Mouse (Mus musculus): ENCODE results near the gene Jpt1.
"Not testable (repeated sequence)": the region's sequence is repeated elsewhere in the genome, so short reads cannot be mapped to it uniquely, and the experiment has no call there.

The Jpt1 gene

DNA sequence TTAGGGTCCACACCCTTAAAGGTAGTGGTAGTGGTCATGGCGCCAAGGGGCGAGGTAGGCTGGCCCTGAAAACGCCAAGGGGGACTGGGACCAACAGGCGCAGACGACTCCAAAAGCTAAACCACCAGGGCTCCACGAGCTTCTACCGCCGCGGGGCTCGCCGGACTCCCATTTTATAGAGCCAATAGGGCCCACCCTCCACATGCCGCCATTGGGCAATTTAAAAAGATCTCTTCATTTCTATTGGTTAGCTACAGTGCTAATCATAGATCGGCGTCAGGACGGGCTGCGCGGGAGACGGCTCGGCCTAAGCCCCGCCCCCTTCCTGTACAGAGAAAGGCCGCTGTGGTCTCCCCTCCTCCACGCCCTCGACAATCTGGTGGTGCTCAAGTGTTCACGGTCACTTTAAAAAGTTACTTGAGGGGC lies at the start of gene Jpt1:
Jpt1 (minus strand) TSS at position 150 of the 426 bp plus-strand sequence.
- DNase-seq (ENCODE audit: low spot score in 2 of 2): peak; percentile 94 to 96

DNA sequence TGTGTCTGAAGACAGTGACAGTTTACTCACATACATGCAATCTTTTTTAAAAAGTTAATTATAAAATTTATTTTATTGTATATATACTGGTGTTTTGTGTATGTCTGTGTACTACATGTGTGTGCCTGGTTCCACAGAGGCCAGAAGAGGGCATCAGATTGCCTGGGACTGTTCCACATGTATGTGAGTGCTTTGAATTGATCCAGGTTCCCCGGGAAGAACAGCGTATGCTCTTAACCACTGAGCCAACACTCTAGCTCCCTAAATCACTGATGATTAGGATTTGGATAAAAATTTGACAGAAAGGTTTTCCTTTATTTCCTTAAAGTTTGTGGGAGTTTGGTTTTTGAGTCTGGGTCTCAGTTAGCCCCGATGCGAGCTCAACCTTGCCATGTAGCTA lies 49.2 kb upstream of the Jpt1 start:
- no peak for DNase-seq (ENCODE audit: low spot score in 2 of 2)

- no peak for DNase-seq (ENCODE audit: low spot score in 2 of 2)
Measured at GRCm38 (mm10) chr11:115555717-115556116, 41.5 kb upstream of the Jpt1 start.

GRCm38 (mm10) chr11:115552783-115553182 lies 38.6 kb upstream of the Jpt1 start:
- peak in 1 of 2 experiments; percentile 18 for DNase-seq (ENCODE audit: low spot score in 2 of 2)

GRCm38 (mm10) chr11:115543571-115543970 lies 29.4 kb upstream of the Jpt1 start:
- DNase-seq (ENCODE audit: low spot score in 2 of 2): no peak

DNA sequence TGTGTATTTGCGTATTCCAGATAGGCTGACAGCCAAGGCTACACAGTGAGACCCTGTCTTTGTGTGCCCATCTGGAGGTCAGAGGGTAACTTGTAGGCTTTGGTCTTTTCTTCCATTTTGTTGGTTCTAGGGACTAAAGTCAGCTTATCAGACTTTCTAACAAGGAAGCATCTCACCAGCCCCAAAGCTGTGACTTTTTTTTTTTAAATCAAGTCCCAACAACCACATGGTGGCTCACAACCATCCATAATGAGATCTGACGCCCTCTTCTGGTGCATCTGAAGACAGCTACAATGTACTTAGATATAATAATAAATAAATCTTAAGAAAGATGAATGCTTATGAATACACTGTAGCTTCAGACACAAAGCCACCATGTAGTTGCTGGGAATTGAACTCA lies 23.9 kb upstream of the Jpt1 start:
- no peak for DNase-seq (ENCODE audit: low spot score in 2 of 2)

DNA sequence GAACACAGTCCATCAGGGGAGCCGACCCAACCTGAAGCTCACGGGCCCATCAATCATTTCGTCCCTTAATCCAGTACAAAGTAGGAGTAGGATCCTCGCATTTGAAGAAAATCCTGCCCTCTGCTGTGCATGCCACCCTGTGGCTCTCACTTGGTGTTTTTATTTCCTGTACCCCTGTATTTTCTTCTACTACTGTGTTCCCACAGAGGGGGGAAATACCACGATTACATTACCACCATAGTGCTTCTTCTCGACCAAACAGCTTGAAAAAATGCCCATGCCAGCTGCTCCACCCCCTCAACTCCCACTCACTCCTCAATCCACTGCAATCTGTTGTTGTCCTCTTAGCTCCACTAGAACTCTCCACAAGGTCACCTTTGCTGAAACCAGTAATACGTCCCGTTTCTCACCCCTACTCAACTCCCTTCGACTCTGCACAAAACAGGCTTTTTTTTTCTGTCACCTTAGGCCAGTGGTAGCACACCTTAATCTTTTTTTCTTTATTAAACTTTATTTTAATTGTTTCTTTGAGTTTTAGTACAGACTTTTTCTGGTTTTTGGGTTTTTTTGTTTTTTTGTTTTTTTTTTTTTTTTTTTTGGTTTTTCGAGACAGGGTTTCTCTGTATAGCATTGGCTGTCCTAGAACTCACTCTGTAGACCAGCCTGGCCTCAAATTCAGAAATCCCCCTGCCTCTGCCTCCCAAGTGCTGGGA lies 22.8 kb upstream of the Jpt1 start:
- DNase-seq (ENCODE audit: low spot score in 2 of 2): no peak

- peak; percentile 99 for DNase-seq (ENCODE audit: low spot score in 2 of 2)
Measured at GRCm38 (mm10) chr11:115536038-115536681, 22.0 kb upstream of the Jpt1 start, which contains the start of gene Sumo2. TSS of gene Sumo2 (minus strand) at chr11:115536276.

DNA sequence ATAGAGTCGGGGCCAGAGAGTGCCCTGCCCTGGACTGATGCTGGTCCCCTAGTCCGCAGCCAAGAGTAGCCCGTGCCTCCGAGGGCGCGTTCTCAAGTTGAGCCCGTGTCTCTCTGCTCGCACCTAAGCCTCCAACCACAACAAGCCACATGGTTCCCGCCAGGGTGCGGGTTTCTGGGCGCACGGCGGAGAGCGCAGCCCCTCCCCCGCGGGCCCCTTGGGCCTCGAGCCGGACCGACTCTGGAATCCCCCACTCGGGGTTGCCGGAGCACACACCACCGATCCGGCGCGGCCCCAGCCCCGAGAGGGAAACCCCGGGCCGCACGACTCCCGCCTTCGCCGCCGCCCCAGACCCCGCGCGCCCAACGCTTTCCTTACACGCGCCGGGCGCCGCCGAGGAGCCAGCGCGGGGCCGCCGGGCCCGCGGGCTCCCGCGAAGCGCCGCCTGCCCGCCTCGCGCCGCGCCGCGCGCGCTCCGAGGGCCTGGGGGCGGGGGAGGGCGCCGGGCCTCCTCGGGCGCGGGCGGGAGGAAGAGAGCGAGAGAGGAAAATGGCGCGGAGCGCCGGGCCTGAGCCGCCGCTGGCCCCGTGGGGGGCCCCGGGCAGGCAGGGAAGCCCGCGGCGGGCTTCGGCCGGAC lies 21.3 kb upstream of the Jpt1 start:
- peak; percentile 68 to 85 for DNase-seq (ENCODE audit: low spot score in 2 of 2)

DNA sequence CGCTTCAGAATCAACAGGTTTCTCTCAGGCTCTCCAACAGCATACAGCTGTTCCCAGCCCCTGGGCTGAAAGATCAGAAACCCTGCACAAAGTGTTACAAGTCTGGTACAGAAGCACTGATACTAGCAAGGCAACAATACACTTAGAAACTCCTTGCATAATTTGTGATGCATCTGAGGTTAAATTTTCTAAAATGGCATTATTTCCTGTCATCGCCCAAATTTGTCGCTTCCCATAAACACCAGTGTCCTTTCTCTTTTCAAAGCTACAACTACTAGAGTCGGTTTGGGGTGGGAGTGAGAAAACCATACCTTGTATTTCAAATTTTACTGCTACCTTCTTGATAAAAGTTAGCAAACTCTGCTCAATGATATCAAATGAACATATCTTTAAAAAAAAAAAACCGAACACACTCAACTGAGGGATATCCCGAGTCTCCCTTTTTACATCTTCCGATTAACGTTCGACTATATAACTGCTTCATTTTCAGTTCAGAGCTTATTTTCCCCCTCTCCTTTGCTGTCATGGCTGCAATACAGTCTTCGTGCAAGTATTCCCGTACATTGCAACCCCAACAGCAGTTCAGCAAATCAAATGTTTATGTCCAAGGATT lies 20.7 kb upstream of the Jpt1 start:
- no peak for DNase-seq (ENCODE audit: low spot score in 2 of 2)

- DNase-seq (ENCODE audit: low spot score in 2 of 2): not testable (repeated sequence)
Measured at GRCm38 (mm10) chr11:115526446-115526845, 12.3 kb upstream of the Jpt1 start.

DNA sequence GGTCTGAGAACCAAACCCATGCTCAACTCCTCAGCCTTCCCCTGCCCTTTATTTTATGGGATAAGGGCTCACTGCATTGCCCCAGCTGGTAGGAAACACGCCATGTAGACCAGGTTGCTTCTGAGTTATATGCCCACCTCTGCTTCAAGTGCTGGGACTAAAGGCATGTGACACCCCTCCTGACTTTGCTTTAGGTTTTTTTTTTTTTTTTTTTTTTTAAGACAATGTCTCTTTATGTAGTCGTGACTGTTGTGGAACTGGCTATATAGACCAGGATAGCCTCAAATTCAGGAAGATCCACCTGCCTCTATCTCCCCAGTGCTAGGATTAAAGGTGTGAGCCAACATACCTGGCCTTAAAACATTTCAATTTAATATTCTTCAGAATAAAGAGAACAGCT lies 8.5 kb upstream of the Jpt1 start:
- no peak for DNase-seq (ENCODE audit: low spot score in 2 of 2)

- no peak for DNase-seq (ENCODE audit: low spot score in 2 of 2)
Measured at GRCm38 (mm10) chr11:115522238-115522637, 8.1 kb upstream of the Jpt1 start.

DNA sequence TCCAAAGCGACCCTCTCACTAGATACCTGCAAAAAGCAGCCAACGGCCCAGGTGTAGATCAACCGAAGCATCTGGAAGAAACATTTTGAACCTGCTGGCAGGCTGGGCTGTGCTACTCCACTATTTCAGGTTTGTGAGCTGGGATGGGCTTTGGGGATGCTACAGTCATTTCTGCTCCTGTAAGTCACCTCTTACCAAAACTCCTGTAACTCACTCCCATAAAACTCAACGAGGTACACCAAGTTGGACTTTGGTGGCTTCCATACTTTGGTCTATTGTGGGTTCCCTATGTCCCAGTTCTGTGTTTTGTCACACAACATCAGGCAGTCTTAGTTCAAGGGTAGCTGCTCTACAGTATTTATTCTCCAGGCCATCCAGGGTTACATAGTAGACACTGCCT lies 6.9 kb upstream of the Jpt1 start:
- DNase-seq (ENCODE audit: low spot score in 2 of 2): no peak

GRCm38 (mm10) chr11:115520218-115520617 lies 6.0 kb upstream of the Jpt1 start:
- no peak for DNase-seq (ENCODE audit: low spot score in 2 of 2)

DNA sequence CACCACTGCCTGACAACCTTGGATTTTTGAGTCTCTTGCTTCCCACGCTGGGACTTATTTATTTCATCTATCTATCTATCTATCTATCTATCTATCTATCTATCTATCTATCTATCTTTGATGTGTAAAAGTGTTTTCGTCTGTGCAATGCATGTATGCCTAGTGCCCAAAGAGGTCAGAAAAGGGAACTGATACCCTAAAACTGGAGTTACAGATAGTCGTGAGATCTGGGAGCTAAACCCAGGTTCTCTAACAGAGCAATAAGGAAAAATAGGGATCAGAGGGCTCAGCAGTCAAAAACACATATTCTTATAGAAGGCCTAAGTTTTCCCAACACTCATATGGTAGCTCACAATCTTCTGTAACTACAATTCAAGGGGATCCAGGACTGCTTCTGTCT lies 5.4 kb upstream of the Jpt1 start:
- no peak for DNase-seq (ENCODE audit: low spot score in 2 of 2)

DNA sequence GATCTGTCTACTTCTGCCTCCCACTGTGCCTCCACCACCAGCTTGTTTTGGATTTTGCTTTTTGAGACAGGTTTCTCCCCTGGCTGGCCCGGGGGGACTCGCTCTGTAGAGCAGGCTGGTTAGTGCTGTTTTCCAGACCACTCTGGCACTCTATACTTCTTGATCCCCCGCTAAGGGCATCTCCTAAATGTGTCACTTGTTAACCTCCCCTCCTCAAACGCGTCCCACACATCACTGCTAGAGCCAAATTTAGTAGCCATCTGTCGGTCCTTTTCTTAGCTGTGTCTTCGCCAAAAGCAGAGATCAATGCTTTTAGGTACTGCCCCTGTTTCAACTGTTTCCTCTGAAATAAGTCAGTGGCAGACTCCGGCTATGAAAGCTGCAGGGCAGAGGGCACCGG lies 4.5 kb upstream of the Jpt1 start:
- no peak for DNase-seq (ENCODE audit: low spot score in 2 of 2)

DNA sequence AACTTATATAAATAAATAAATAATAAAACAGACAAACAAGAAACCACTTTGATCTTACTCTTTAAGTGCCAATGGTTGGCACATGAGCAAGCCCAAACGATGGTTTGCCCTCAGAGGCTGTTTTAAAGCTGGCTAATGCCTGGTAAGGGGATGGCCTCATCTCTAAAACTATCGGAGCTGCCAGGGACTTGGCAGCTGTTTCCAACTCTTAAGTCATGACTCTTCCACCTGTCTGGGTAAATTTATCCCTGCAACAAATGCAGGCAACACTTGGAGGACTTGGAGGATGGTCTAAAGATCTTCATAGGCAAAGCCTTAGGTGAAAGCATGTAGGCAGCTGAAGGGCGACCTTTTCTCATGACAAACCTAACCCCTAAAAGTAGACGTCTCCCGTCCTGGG lies 2.8 kb upstream of the Jpt1 start:
- DNase-seq (ENCODE audit: low spot score in 2 of 2): no peak

GRCm38 (mm10) chr11:115515021-115515420 lies 834 bp upstream of the Jpt1 start:
- DNase-seq (ENCODE audit: low spot score in 2 of 2): no peak

DNA sequence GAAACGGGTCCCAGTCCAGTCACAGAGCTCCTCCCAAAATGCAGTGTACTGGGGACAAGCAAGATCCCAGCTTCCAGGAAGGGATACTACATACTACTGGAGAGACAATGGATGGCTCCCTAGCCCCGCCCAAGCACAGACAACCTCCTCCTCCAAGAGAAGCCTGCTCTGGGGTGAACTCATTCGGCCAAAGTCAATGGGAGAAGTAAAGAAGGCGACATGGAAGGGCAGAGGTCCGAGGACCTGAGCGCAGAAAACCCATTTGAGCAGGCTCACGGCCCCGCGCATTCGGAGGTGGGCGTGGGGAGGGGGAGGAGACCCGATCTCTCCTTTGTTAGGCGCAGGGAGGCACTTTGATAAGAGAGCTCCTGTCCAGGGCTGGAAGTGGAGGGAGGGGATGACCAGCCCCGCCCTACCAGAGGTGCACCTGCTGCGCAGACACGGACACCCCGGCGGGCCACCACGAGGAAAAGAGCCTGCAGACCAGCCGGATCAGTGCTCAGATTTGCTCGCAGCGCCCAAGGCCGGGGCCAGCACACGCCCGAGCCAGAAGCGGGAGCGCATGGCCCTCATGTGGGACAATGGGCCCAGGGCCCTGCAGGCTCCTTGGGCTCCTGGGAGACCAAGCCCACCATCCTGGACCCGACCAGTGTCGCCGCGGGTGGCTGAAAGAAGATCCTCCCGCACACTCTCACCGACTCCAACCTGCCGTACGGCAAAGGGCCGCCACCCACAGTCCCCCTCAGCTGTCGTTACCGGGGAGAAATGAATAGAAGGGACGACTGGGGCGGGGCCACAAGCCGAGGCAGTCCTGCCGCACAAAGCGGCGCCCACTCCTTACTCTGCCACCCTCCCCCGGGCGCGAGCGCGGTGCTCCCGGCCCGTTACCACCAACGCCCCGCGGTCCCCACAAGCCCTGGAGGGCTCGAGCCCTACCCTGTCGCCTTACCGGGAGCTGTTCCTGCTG lies 633 bp downstream of the Jpt1 start:
- peak; percentile 64 to 86 for DNase-seq (ENCODE audit: low spot score in 2 of 2)
